Mouse (Mus musculus): ENCODE measurements around the gene Lnpk.

Gene Lnpk

GRCm38 (mm10) chr2:74491426-74491825 lies 87.8 kb downstream of the Lnpk start:
- DNase-seq (ENCODE audit: extremely low spot score, low read depth, low spot score) = no peak

- DNase-seq (ENCODE audit: extremely low spot score, low read depth, low spot score) = no peak
Measured at GRCm38 (mm10) chr2:74490186-74490585, 89.0 kb downstream of the Lnpk start.

GRCm38 (mm10) chr2:74488443-74488842 lies 90.8 kb downstream of the Lnpk start:
- DNase-seq (ENCODE audit: extremely low spot score, low read depth, low spot score) = no peak

- no peak for DNase-seq (ENCODE audit: extremely low spot score, low read depth, low spot score)
Measured at GRCm38 (mm10) chr2:74482651-74483050, 96.6 kb downstream of the Lnpk start.

GRCm38 (mm10) chr2:74482086-74482485 lies 97.1 kb downstream of the Lnpk start:
- DNase-seq (ENCODE audit: extremely low spot score, low read depth, low spot score) = no peak

All from hindlimb bud, embryonic 11.5 days (tissue).